Mouse (Mus musculus) adrenal gland, adult 8-10 months (tissue): ENCODE measurements at regions not wholly inside any gene's neighbourhood (a gene's known extent, or its start where the extent isn't known, plus 50 kb on each side); places are given as distances from the start of the nearest gene placed in this dataset.

Source experiments
- DNase-seq: peaks from one replicate; pipeline ENCODE4 v3.0.0; 2022

GRCm38 (mm10) chr15:7574811-7575210 lies 176.6 kb upstream of the Egflam start:
- peak; percentile 3 for DNase-seq

GRCm38 (mm10) chr15:7578439-7578838 lies 180.2 kb upstream of the Egflam start:
- DNase-seq, result no peak

GRCm38 (mm10) chr15:7587210-7587609 lies 189.0 kb upstream of the Egflam start:
- no peak for DNase-seq

GRCm38 (mm10) chr15:7591486-7591885 lies 193.3 kb upstream of the Egflam start:
- DNase-seq, result no peak

GRCm38 (mm10) chr15:7597335-7597734 lies 199.1 kb upstream of the Egflam start:
- DNase-seq, result no peak

- DNase-seq, result no peak
Measured at GRCm38 (mm10) chr15:7597805-7598204, 199.6 kb upstream of the Egflam start.

- no peak for DNase-seq
Measured at GRCm38 (mm10) chr15:7601540-7601939, 203.3 kb upstream of the Egflam start.

GRCm38 (mm10) chr15:7604847-7605246 lies 205.8 kb upstream of the Gdnf start:
- DNase-seq, result no peak

- no peak for DNase-seq
Measured at GRCm38 (mm10) chr15:7617954-7618353, 192.7 kb upstream of the Gdnf start.

- DNase-seq, result no peak
Measured at GRCm38 (mm10) chr15:7623026-7623425, 187.6 kb upstream of the Gdnf start.

- no peak for DNase-seq
Measured at GRCm38 (mm10) chr15:7624689-7625472, 185.8 kb upstream of the Gdnf start.

GRCm38 (mm10) chr15:7629826-7630225 lies 180.8 kb upstream of the Gdnf start:
- no peak for DNase-seq

- DNase-seq, result no peak
Measured at GRCm38 (mm10) chr15:7635234-7635633, 175.4 kb upstream of the Gdnf start.

GRCm38 (mm10) chr15:7639444-7639843 lies 171.2 kb upstream of the Gdnf start:
- DNase-seq, result no peak

GRCm38 (mm10) chr15:7642075-7642474 lies 168.6 kb upstream of the Gdnf start:
- DNase-seq, result no peak

- DNase-seq, result no peak
Measured at GRCm38 (mm10) chr15:7650705-7651104, 159.9 kb upstream of the Gdnf start.

GRCm38 (mm10) chr15:7663888-7664287 lies 146.8 kb upstream of the Gdnf start:
- DNase-seq, result no peak

- no peak for DNase-seq
Measured at GRCm38 (mm10) chr15:7669631-7670030, 141.0 kb upstream of the Gdnf start.

GRCm38 (mm10) chr15:7676970-7677369 lies 133.7 kb upstream of the Gdnf start:
- DNase-seq, result no peak

- DNase-seq, result no peak
Measured at GRCm38 (mm10) chr15:7678711-7679110, 131.9 kb upstream of the Gdnf start.

- DNase-seq, result no peak
Measured at GRCm38 (mm10) chr15:7681011-7681410, 129.6 kb upstream of the Gdnf start.

- no peak for DNase-seq
Measured at GRCm38 (mm10) chr15:7683235-7683974, 127.2 kb upstream of the Gdnf start.

GRCm38 (mm10) chr15:7691251-7691650 lies 119.4 kb upstream of the Gdnf start:
- DNase-seq, result no peak

- DNase-seq, result no peak
Measured at GRCm38 (mm10) chr15:7692096-7692495, 118.5 kb upstream of the Gdnf start.
